Mouse (Mus musculus): Measurements from ENCODE around the gene Gstm4. TPM values are rescaled to one million over a fixed set of nuclear protein-coding genes. Genes with fewer than 3 reads are reported as not detected.
"Not testable (repeated sequence)": the region's sequence is repeated elsewhere in the genome, so short reads cannot be mapped to it uniquely, and the experiment has no call there.

Gene Gstm4
- total RNA-seq, 2 experiments from 2014 or later = 12.0 to 19.0 TPM

- peak; percentile 94 to 96 for DNase-seq
These were observed 27.1 kb downstream of the Gstm4 start, which contains the start of gene Gstm1 for GRCm38 (mm10) chr3:108017473-108018189. TSS of gene Gstm1 (minus strand) at chr3:108017973.

- not testable (repeated sequence) for DNase-seq
These were observed 28.2 kb downstream of the Gstm4 start for GRCm38 (mm10) chr3:108016468-108016867.

DNA sequence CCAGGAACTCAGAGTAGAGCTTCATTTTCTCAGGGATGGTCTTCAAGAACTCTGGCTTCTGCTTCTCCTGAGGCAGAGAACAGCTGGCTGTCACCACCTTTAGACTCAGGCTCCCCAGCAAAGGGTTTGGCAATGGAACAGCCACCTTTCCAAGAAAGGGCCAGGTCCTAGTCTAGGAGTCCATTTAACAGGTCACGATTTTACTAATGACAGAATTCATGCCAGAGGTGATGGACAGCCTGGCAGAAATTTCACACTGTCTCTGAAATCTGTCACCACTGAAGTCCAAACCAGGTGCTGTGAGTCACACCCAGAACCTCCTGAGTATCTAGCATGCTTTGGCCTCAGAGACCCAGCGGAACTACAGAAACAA, 29.7 kb downstream of the Gstm4 start:
- no peak for DNase-seq

DNA sequence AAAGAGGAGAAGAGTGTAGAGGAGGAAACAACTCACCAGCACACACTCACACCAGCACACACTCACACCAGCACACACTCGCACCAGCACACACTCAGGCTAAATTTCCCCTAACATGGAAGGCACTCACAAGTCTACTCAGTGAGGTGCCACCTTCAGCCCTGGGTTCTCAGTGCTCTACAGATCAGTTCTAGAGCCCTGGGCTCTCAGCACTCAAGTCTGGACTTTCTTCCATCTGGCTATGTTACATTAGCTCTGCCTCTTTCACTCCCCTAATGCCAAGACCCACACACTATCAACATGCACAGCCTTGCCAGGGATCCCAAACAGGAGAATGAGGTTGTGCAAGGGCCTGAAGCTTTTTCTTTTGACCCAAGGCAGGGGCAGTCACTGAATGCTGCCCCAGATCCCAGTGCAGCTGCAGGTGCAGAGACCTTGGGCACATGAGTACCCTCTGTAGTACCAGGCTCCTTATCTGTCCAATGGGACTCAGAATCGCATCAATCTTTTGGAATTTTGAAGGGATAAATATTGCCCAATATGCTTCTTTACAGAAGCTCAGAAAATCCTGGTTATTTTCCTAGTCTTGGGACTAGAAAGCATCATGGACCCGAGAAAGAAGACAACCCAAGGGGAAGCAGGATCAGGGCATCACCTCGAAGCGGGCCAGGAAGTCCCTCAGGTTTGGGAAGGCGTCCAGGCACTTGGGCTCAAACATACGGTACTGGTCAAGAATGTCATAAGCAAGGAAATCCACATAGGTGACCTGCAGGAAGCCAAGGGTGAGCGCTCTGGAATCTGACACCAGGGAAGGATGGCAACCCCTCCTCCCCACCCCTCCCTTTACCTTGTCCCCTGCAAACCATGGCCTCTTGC, 30.4 kb downstream of the Gstm4 start:
- DNase-seq = no peak

DNA sequence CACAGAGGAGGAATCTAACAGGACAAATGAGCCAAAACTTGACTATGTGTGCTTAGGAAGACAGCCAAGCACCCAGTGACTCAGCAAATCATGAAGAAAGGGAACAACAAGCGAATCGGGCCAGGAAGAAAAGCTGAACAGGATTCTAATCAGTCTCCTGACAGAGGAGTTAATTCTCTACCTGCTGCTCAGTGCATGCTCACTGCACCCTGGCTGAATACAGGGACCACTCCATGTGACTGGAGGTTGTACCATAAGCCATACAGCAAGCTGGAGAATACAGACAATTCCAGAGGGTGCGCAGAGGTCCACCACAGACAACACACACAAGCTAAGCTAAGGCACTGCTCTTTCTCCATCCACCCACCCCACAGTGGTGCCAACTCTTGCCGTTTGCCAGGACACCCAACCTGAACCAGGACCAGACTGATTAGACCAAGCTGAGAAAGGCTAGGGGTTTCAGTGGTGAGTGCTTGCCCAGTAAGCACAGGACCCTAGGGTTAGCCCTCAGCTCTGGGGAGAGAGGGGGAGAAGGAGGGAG, 31.3 kb downstream of the Gstm4 start:
- peak; percentile 80 to 83 for DNase-seq

GRCm38 (mm10) chr3:108011558-108011957, 33.1 kb downstream of the Gstm4 start:
- no peak for DNase-seq

DNA sequence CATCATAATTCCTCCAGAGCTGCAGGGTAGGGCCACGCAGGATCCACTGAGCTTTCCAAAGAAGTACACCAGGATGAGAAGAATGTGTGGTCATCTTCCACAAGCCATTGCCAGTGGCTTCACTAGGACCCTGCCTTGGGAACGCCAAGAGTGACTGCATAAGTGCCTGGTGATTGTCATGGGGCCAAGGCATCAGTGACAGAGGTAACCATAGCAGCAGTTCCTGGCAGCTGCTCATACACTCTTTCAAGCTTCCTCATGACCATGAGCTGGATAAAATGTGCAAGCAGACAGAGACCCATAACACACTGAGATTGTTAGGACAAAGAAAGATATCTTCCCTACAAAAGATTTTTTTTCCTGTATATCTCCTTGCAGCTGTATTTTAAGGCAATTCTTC, 34.4 kb downstream of the Gstm4 start:
- DNase-seq = peak; percentile 62 to 67

DNA sequence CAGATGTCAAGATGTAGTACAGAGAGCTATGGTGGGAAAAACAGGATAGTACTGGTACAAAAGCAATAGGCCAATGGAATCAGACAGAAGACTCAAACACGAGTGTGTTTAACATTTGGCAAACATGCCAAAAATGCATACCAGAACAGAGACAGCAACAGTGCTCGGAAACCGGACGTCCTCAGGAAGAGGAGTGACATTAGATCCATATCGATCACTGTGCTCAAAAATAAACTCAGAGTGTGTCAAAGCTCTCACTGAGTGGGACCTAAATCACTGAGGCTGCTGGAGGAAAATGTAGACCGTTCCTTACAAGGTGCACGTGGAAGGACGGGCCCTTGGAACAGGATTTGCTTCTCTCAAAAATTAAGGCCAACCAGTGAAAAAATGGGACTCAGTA, 42.7 kb downstream of the Gstm4 start:
- no peak for DNase-seq

DNA sequence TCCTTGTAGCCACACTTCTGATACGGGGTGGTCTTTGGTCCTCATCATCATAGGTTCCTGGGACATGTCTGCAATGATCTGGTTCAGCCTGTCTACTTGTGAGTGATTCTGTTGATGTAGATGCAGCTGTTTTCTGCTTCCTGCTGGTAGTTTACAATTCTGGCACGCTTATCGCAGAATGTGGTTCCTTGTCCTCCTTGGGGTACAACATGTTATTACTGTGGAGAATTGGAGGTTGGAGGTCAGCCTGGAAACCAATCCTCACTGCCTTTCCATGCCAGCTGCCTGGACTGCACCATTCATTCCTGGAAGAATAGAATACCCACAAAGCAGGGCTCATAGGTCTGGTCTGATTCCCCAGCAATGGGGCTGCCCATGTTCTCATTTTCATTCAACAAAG, 45.2 kb downstream of the Gstm4 start:
- no peak for DNase-seq

DNA sequence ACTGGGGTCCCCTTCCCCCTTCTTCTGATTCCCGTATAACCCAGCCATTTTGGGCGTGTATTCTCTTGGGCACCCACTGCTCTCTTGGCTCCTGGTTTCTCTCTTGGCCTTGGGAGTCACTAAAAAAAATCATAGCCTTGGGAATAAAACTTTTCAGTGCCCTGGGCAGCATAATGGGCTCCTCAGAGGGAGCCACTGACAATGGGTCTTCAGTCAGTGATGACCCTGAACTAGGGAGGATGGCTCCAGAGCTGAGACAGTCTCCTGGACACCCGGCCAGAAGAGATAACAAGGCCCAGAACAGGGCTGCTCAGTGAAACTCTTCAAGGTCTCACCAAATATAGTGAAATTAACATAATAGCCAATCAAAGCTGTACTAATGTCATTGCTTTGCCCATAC, 46.1 kb downstream of the Gstm4 start:
- DNase-seq = peak in 1 of 2 experiments; percentile 27

GRCm38 (mm10) chr3:107996576-107996975, 48.1 kb downstream of the Gstm4 start:
- no peak for DNase-seq

DNA sequence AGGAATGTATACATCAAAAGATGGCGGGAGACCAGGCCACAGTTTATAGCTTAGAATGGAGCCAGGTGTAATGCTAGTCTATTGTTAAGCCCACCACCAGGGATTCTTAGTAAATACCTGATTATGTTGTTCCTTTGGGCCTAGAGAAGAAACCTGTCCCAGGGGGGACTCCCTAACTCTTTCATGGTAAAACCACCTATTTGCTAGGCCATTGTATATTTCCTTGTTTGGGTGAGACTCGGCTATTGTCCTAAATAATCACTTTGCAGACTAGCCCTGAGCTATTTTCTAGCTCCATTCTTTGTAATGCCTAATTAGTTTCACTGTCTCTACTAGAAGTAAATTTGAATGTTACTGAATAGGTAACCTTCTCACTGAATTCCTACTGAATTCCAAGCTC, 48.7 kb downstream of the Gstm4 start:
- DNase-seq = not testable (repeated sequence)

Other genes with a start within 250 kb of the Gstm4 start
- not detected for gene Eps8l3, start 167.7 kb downstream of the Gstm4 start, total RNA-seq (2021)
- 10 to 100 TPM; 28.9 to 43.7 TPM for gene Gstm5, start 149.1 kb downstream of the Gstm4 start, total RNA-seq (2021)
- gene Gstm7, start 113.1 kb downstream of the Gstm4 start, total RNA-seq (2021) = 100 to 1,000 TPM; 143 to 157 TPM
- gene Gstm6, start 101.1 kb downstream of the Gstm4 start, total RNA-seq (2021) = 1 to 10 TPM; 4.3 to 6.0 TPM
- not detected for gene Gstm3, start 75.6 kb downstream of the Gstm4 start, total RNA-seq (2021)
- gene Gstm2, start 58.4 kb downstream of the Gstm4 start, total RNA-seq (2021) = 100 to 1,000 TPM; 143 to 261 TPM
- gene Gstm1, start 26.9 kb downstream of the Gstm4 start, total RNA-seq (2021) = 100 to 1,000 TPM; 325 to 425 TPM
- 100 to 1,000 TPM; 133 to 143 TPM for gene Ampd2, start 41.8 kb upstream of the Gstm4 start, total RNA-seq (2021)
- 10 to 100 TPM; 11.5 to 14.7 TPM for gene Gnat2, start 47.9 kb upstream of the Gstm4 start, total RNA-seq (2021)
- 100 to 1,000 TPM; 159 to 181 TPM for gene Gnai3, start 101.3 kb upstream of the Gstm4 start, total RNA-seq (2021)
- under 1 TPM; 0.13 to 0.16 TPM for gene Gpr61, start 110.0 kb upstream of the Gstm4 start, total RNA-seq (2021)
- 10 to 100 TPM; 20.0 to 22.3 TPM for gene Amigo1, start 141.4 kb upstream of the Gstm4 start, total RNA-seq (2021)
- 1 to 10 TPM; 6.5 to 7.7 TPM for gene Cyb561d1, start 156.3 kb upstream of the Gstm4 start, total RNA-seq (2021)
- 1 to 10 TPM; 7.6 to 9.7 TPM for gene Atxn7l2, start 166.0 kb upstream of the Gstm4 start, total RNA-seq (2021)
- gene Sypl2, start 181.8 kb upstream of the Gstm4 start, total RNA-seq (2021) = under 1 TPM; 0.13 to 0.46 TPM
- 10 to 100 TPM; 96.6 to 97.5 TPM for gene Psma5, start 212.0 kb upstream of the Gstm4 start, total RNA-seq (2021)
- gene Sort1, start 239.2 kb upstream of the Gstm4 start, total RNA-seq (2021) = 10 to 100 TPM; 40.7 to 50.8 TPM

Measured in adrenal gland, postnatal 36 days (tissue).